Mouse (Mus musculus) heart, postnatal 0 days (tissue): ENCODE results near the gene Rint1.

Experiments used
- CTCF ChIP-seq: IDR thresholded peaks from 2 replicates; pipeline ENCODE4 v1.5.1; 2016; ENCODE audit warnings: antibody characterized with exemption, control low read depth, low read depth
- EP300 ChIP-seq: IDR thresholded peaks from 2 replicates; pipeline ENCODE4 v1.6.1; 2016; ENCODE audit warnings: antibody characterized with exemption, low read depth

DNA sequence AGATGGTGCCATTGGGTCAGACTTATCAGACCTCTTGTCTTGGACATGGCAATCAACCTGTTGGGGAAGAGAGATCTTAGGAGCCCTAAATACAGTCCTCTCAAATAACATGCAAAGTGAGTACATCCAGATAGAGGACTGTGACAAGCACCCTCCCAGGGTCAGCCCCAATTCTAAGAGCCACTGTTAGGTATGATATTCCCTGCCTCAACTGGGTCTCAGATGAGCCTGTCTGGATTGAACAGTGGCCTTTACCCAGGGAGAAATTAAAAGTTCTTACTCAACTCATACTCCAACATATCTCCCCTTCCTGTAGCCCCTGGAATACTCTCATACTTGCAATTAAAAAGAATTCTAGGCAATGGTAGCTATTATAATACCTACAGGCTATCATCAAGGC, 69.7 kb downstream of the Rint1 start:
- no peak for TF ChIP-seq CTCF
- TF ChIP-seq EP300 = no peak
